Mouse (Mus musculus) megakaryocyte, embryonic 14.5 days (primary cell): ENCODE measurements around the gene Dcp1b.

Source experiments
- FLI1 ChIP-seq: IDR thresholded peaks from 2 replicates; pipeline ENCODE4 v1.6.1; 2012; ENCODE audit warnings: low read length, inconsistent platforms, mixed read lengths
- GATA1 ChIP-seq: IDR thresholded peaks from 3 replicates; pipeline ENCODE4 v1.6.1; 2012; ENCODE audit warnings: mixed read lengths, low read length, inconsistent platforms, borderline replicate concordance

DNA sequence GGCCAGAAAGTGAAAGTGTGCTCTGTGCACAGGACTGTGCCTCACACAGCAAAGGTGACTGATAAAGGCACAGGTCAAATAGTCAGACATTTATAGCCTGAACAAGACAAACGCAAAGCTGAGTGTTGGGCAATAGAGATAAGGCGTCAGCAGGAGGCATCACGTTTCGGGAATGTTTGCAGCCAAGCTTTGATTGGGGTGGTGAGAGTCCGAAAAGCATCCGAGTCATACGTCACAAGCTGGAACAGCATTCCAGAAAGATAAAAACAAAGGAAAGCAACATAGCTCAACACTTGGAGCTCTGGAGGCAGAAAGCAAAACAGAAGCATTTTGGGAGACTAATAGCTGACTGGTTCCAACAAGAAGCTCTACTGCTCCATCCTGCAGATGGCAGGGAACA, 35.5 kb upstream of the Dcp1b start:
- no peak for TF ChIP-seq GATA1
- no peak for TF ChIP-seq FLI1
